Mouse (Mus musculus) liver, postnatal 0 days (tissue): ENCODE measurements around the gene Batf.

ENCODE experiments used
- CTCF ChIP-seq: sonication (generic); IDR thresholded peaks from 2 replicates; pipeline ENCODE4 v1.5.1; 2016; ENCODE audit warnings: antibody characterized with exemption, low read depth
- EP300 ChIP-seq: IDR thresholded peaks from 2 replicates; pipeline ENCODE4 v1.6.1; 2016; ENCODE audit warnings: antibody characterized with exemption, low read depth, mild to moderate bottlenecking

DNA sequence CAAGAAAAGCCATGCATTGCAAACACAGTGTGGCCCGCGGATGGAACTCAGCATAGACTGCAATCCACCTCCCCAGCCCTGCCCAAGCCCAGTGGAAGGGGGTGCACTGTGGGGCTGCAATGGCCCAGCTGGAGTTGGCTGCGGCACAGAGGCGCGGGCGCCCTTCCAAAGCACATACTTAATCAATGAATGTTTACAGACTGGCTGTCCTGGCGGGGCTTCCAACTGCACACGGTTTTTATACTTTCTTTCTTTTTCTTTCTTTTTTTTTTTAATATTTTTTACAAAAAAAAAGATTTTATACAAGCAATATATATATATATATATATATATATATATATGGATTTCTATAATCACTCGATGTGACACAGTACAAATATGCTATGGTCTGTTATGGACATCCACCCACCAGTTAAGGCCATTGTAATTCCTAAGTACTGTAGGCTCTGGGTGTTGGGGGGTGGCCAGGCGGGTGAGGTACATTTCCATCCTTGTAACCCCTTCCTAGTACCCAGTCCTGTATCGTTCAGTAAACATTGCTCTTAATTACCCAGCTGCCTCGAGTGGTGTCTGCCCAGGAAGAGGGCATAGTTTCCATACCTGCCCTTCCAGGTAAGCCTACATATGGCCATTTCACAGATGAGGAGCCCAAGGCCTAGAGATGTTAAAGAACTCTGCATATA lies 47.0 kb upstream of the Batf start:
- TF ChIP-seq CTCF (no peak), EP300 (no peak)
